Mouse (Mus musculus): ENCODE data around the gene Cnnm3. TPM values are rescaled to one million over a fixed set of nuclear protein-coding genes. Genes with fewer than 3 reads are reported as not detected.
A peak's percentile ranks its signal among the peaks of the same experiment; 100 is the strongest.

Cnnm3 gene
- polyA plus RNA-seq, 1 experiment = 10.2 TPM

DNA sequence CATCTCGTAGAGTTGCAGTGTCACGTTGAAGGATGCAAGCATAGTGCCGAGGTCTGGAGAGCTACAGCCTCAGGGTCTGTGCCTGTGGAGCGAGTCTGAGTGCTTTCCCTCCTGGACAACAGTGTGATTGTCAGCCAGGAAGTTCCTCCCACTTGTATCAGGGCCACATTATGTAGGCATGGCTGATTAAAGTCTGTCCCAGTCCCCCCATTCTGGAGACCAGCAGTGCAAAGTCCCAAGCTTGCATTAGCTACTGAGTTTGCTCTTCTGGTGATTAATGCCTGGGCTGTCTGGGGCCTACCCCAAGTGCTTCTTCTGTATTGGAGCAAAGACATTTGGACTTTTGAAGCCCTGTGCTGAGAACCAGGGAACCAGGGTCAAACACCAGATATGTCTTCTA, 27.8 kb upstream of the Cnnm3 start:
- Histone ChIP-seq H3K36me3 (ENCODE audit: control insufficient read depth, insufficient read depth) (no peaks in the 10 kb centered on the region), H3K79me2 (ENCODE audit: control insufficient read depth, insufficient read depth) (peaks cover 51% of the 10 kb centered on the region), H3ac (ENCODE audit: control insufficient read depth, insufficient read length) (no peak overlapping the region), H3K4me2 (ENCODE audit: low read depth) (no peak overlapping the region), H3K4me3 (no peak overlapping the region), H3K27me3 (ENCODE audit: control insufficient read depth, insufficient read depth, insufficient read length) (no peaks in the 10 kb centered on the region)
- TF ChIP-seq MAX (IDR thresholded peaks at IDR 0.05; ENCODE audit: low read depth) (no peak), USF1 (IDR thresholded peaks at IDR 0.05; ENCODE audit: low read depth) (no peak), E2F4 (IDR thresholded peaks at IDR 0.05; ENCODE audit: insufficient read depth) (no peak), MYOD1 (IDR thresholded peaks at IDR 0.05; ENCODE audit: control insufficient read depth in 1 of 3, insufficient read length in 2 of 3, low read depth in 2 of 3) (no peak), POLR2A (IDR thresholded peaks at IDR 0.05; ENCODE audit: insufficient read length, low read depth) (no peak), TCF3 (IDR thresholded peaks at IDR 0.05; ENCODE audit: insufficient read length, low read depth) (no peak), SRF (IDR thresholded peaks at IDR 0.05; ENCODE audit: control insufficient read depth, insufficient read length, low read depth) (no peak), TCF12 (IDR thresholded peaks at IDR 0.05; ENCODE audit: insufficient read depth, poor library complexity, severe bottlenecking) (no peak)

GRCm38 (mm10) chr1:36485080-36485479, 26.6 kb upstream of the Cnnm3 start:
- Histone ChIP-seq H3K4me2 (ENCODE audit: low read depth) (no peak overlapping the region), H3K27me3 (ENCODE audit: control insufficient read depth, insufficient read depth, insufficient read length) (no peaks in the 10 kb centered on the region), H3ac (ENCODE audit: control insufficient read depth, insufficient read length) (no peak overlapping the region)

DNA sequence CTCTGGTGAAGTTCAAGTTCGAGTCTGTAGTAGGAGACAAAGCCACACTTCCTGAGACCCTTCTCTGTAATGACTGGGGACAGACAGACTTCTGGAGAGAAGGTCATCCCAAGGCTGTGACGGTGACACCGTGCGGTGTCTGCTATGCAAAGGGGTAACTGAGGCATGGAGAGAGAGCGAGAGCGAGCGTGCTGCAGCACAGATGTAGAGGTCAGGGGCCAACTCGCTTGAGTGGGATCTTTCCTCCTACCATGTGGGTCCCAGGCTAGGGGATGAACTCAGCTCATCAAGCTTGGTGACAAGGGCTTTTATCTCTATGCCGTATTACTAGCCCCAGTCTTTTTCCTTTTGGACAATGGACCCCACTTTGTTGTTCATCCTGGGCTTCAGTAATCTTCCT, 24.6 kb upstream of the Cnnm3 start:
- H3K36me3 ChIP-seq (ENCODE audit: control insufficient read depth, insufficient read depth) = no peaks in the 10 kb centered on the region
- H3ac ChIP-seq (ENCODE audit: control insufficient read depth, insufficient read length) = no peak overlapping the region
- TF ChIP-seq USF1 (IDR thresholded peaks at IDR 0.05; ENCODE audit: low read depth) (no peak), E2F4 (IDR thresholded peaks at IDR 0.05; ENCODE audit: insufficient read depth) (no peak), TCF3 (IDR thresholded peaks at IDR 0.05; ENCODE audit: insufficient read length, low read depth) (no peak), POLR2A (IDR thresholded peaks at IDR 0.05; ENCODE audit: insufficient read length, low read depth) (no peak), TCF12 (IDR thresholded peaks at IDR 0.05; ENCODE audit: insufficient read depth, poor library complexity, severe bottlenecking) (no peak), POLR2AphosphoS2 (IDR thresholded peaks at IDR 0.05; ENCODE audit: insufficient read length, low read depth) (no peak), MYOG (IDR thresholded peaks at IDR 0.05; ENCODE audit: control insufficient read depth in 1 of 3, insufficient read depth in 1 of 3, insufficient read length in 2 of 3, low read depth in 2 of 3) (no peak)
- no peak overlapping the region for H3K4me3 ChIP-seq
- H3K4me2 ChIP-seq (ENCODE audit: low read depth) = no peak overlapping the region
- no peaks in the 10 kb centered on the region for H3K27me3 ChIP-seq (ENCODE audit: control insufficient read depth, insufficient read depth, insufficient read length)
- H3K79me2 ChIP-seq (ENCODE audit: control insufficient read depth, insufficient read depth) = peaks cover 41% of the 10 kb centered on the region

More at GRCm38 (mm10) chr1:36485080-36485479, 26.6 kb upstream of the Cnnm3 start:
- Histone ChIP-seq H3K36me3 (ENCODE audit: control insufficient read depth, insufficient read depth) (no peaks in the 10 kb centered on the region), H3K79me2 (ENCODE audit: control insufficient read depth, insufficient read depth) (peaks cover 45% of the 10 kb centered on the region), H3K4me3 (no peak overlapping the region)
- TF ChIP-seq MAX (IDR thresholded peaks at IDR 0.05; ENCODE audit: low read depth) (no peak), E2F4 (IDR thresholded peaks at IDR 0.05; ENCODE audit: insufficient read depth) (no peak), TCF3 (IDR thresholded peaks at IDR 0.05; ENCODE audit: insufficient read length, low read depth) (no peak)

DNA sequence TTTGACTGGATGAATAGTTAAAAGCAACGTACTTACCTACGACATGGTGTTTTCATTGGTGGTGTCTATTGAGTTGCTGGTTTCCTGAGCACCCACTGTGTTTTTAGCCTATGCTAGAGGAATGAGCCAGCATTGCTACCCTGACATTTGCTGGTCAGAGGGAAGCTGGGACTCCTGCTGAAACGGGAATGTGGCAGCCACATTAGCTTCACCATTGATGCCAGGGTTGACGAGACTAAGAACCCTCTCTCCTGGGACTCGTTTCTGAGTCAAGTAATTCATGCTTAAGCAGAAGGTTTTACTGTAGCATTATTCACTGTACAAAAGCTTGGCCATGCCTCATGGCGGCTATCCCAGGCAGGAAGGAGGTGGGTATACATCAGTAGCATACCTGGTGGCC, 22.0 kb upstream of the Cnnm3 start:
- H3K4me3 ChIP-seq = no peak overlapping the region
- no peaks in the 10 kb centered on the region for H3K36me3 ChIP-seq (ENCODE audit: control insufficient read depth, insufficient read depth)
- peaks cover 39% of the 10 kb centered on the region for H3K79me2 ChIP-seq (ENCODE audit: control insufficient read depth, insufficient read depth)
- no peaks in the 10 kb centered on the region for H3K27me3 ChIP-seq (ENCODE audit: control insufficient read depth, insufficient read depth, insufficient read length)
- TF ChIP-seq POLR2A (IDR thresholded peaks at IDR 0.05; ENCODE audit: insufficient read length, low read depth) (no peak), E2F4 (IDR thresholded peaks at IDR 0.05; ENCODE audit: insufficient read depth) (no peak), TCF12 (IDR thresholded peaks at IDR 0.05; ENCODE audit: insufficient read depth, poor library complexity, severe bottlenecking) (no peak), POLR2AphosphoS2 (IDR thresholded peaks at IDR 0.05; ENCODE audit: insufficient read length, low read depth) (no peak), CEBPB (IDR thresholded peaks at IDR 0.05; ENCODE audit: insufficient read depth, poor library complexity, severe bottlenecking) (no peak), MAX (IDR thresholded peaks at IDR 0.05; ENCODE audit: low read depth) (no peak), TCF3 (IDR thresholded peaks at IDR 0.05; ENCODE audit: insufficient read length, low read depth) (no peak)
- no peak overlapping the region for H3K4me2 ChIP-seq (ENCODE audit: low read depth)
- no peak overlapping the region for H3ac ChIP-seq (ENCODE audit: control insufficient read depth, insufficient read length)

GRCm38 (mm10) chr1:36492416-36493139, 19.1 kb upstream of the Cnnm3 start:
- no peaks in the 10 kb centered on the region for H3K36me3 ChIP-seq (ENCODE audit: control insufficient read depth, insufficient read depth)
- peak overlapping the region; percentile 49 for H3K4me2 ChIP-seq (ENCODE audit: low read depth)
- H3K4me3 ChIP-seq = no peak overlapping the region
- peaks cover 38% of the 10 kb centered on the region for H3K79me2 ChIP-seq (ENCODE audit: control insufficient read depth, insufficient read depth)
- no peaks in the 10 kb centered on the region for H3K27me3 ChIP-seq (ENCODE audit: control insufficient read depth, insufficient read depth, insufficient read length)
- TF ChIP-seq USF1 (IDR thresholded peaks at IDR 0.05; ENCODE audit: low read depth) (no peak), MYOD1 (IDR thresholded peaks at IDR 0.05; ENCODE audit: control insufficient read depth in 1 of 3, insufficient read length in 2 of 3, low read depth in 2 of 3) (no peak), TCF3 (IDR thresholded peaks at IDR 0.05; ENCODE audit: insufficient read length, low read depth) (no peak), E2F4 (IDR thresholded peaks at IDR 0.05; ENCODE audit: insufficient read depth) (no peak), POLR2AphosphoS2 (IDR thresholded peaks at IDR 0.05; ENCODE audit: insufficient read length, low read depth) (no peak), POLR2A (IDR thresholded peaks at IDR 0.05; ENCODE audit: insufficient read length, low read depth) (no peak), TCF12 (IDR thresholded peaks at IDR 0.05; ENCODE audit: insufficient read depth, poor library complexity, severe bottlenecking) (no peak)
- H3ac ChIP-seq (ENCODE audit: control insufficient read depth, insufficient read length) = no peak overlapping the region

Data from myocyte (in vitro differentiated cells).